Mouse (Mus musculus) myocyte (in vitro differentiated cells): Measurements from ENCODE around the gene Atp1b2.

Experiments
- CEBPB ChIP-seq: IDR thresholded peaks from 2 replicates; pipeline ENCODE4 v1.6.1; 2011; ENCODE audit warnings: mild to moderate bottlenecking, moderate library complexity; ENCODE audit not compliant: poor library complexity, insufficient read depth, severe bottlenecking
- MAX ChIP-seq: IDR thresholded peaks from one replicate; pipeline ENCODE4 v1.6.1; 2011; ENCODE audit warnings: low read depth, mild to moderate bottlenecking, control low read depth
- MYOG ChIP-seq, 3 experiments: IDR thresholded peaks; one replicate each; pipeline ENCODE4 v1.6.1; 2011; ENCODE audit warnings: control low read depth in 2 of 3, low read depth in 2 of 3, mild to moderate bottlenecking in 2 of 3; ENCODE audit not compliant: insufficient read length in 2 of 3, control insufficient read depth in 1 of 3, insufficient read depth in 1 of 3
- POLR2A ChIP-seq: IDR thresholded peaks from one replicate; pipeline ENCODE4 v1.6.1; 2011; ENCODE audit warnings: low read depth, mild to moderate bottlenecking, control low read depth, moderate library complexity; ENCODE audit not compliant: insufficient read length
- SRF ChIP-seq: IDR thresholded peaks from one replicate; pipeline ENCODE4 v1.6.1; 2011; ENCODE audit warnings: low read depth; ENCODE audit not compliant: control insufficient read depth, insufficient read length
- USF1 ChIP-seq: IDR thresholded peaks from one replicate; pipeline ENCODE4 v1.6.1; 2011; ENCODE audit warnings: low read depth, mild to moderate bottlenecking, control low read depth, moderate library complexity

DNA sequence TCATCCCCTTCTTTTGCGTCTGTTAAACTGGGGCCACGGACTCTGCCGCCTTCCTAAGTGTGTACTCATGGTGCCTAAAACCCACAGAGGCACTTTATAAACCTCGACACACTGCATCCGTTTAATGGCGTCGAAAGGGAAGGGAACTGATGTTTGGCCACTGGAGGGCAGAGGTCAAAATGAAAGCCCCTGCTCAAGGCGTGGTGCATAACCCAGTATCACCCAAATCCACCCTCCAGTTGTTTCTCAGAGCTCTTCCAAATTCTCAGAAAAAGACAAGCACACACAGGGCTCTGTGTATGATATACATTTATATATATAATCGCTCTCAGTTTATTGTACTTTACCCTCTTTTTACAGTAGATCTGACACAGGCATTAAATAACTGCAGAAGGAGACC, 6.3 kb downstream of the Atp1b2 start:
- TF ChIP-seq POLR2A = no peak
- no peak for TF ChIP-seq SRF
- TF ChIP-seq MAX = no peak
- TF ChIP-seq CEBPB = no peak
- TF ChIP-seq USF1 = no peak
- TF ChIP-seq MYOG (IDR thresholded peaks at IDR 0.05; ENCODE audit: control insufficient read depth in 1 of 3, insufficient read depth in 1 of 3, insufficient read length in 2 of 3, low read depth in 2 of 3) = no peak
